Mouse (Mus musculus): ENCODE results near the gene Kif13a. TPM values are rescaled to one million over a fixed set of nuclear protein-coding genes. Genes with fewer than 3 reads are reported as not detected.

Kif13a gene
- polyA plus RNA-seq, 1 experiment from 2014 or later = 7.0 TPM

- no peak overlapping the region for H3K4me2 ChIP-seq
- H3K4me1 ChIP-seq = peaks cover 8% of the 10 kb centered on the region; the same call in 1 of the 2 replicates
- H3K9me3 ChIP-seq (replicated peaks) = no peaks in the 10 kb centered on the region
- H3K27ac ChIP-seq = no peak overlapping the region
- H3K36me3 ChIP-seq (ENCODE audit: poor library complexity, severe bottlenecking) = no peaks in the 10 kb centered on the region
- H3K27me3 ChIP-seq = no peaks in the 10 kb centered on the region
- 84% methylated on average over 12 of the region's 12 CpGs for WGBS
- H3K4me3 ChIP-seq = no peak overlapping the region
- no peak overlapping the region for H3K9ac ChIP-seq
- ATAC-seq = no peak
Measured at GRCm38 (mm10) chr13:46844561-46845235, 85.0 kb downstream of the Kif13a start.

- H3K4me3 ChIP-seq = no peak overlapping the region
- no peak overlapping the region for H3K9ac ChIP-seq
- H3K27ac ChIP-seq = no peak overlapping the region
- no peak for ATAC-seq
- 68% methylated on average over 3 of the region's 3 CpGs for WGBS
- H3K27me3 ChIP-seq = no peaks in the 10 kb centered on the region
- no peaks in the 10 kb centered on the region for H3K9me3 ChIP-seq (replicated peaks)
- peaks cover 11% of the 10 kb centered on the region; the same call in 1 of the 2 replicates for H3K4me1 ChIP-seq
- H3K4me2 ChIP-seq = no peak overlapping the region
- H3K36me3 ChIP-seq (ENCODE audit: poor library complexity, severe bottlenecking) = no peaks in the 10 kb centered on the region
Measured at GRCm38 (mm10) chr13:46843646-46844045, 86.0 kb downstream of the Kif13a start.

GRCm38 (mm10) chr13:46842185-46842584 lies 87.5 kb downstream of the Kif13a start:
- Histone ChIP-seq H3K4me3 (no peak overlapping the region), H3K36me3 (ENCODE audit: poor library complexity, severe bottlenecking) (no peaks in the 10 kb centered on the region), H3K9me3 (replicated peaks) (no peaks in the 10 kb centered on the region), H3K4me2 (no peak overlapping the region), H3K4me1 (peaks cover 11% of the 10 kb centered on the region; the same call in 1 of the 2 replicates), H3K27ac (no peak overlapping the region), H3K27me3 (no peaks in the 10 kb centered on the region), H3K9ac (no peak overlapping the region)
- WGBS = 71% methylated on average over 8 of the region's 8 CpGs
- ATAC-seq = no peak

DNA sequence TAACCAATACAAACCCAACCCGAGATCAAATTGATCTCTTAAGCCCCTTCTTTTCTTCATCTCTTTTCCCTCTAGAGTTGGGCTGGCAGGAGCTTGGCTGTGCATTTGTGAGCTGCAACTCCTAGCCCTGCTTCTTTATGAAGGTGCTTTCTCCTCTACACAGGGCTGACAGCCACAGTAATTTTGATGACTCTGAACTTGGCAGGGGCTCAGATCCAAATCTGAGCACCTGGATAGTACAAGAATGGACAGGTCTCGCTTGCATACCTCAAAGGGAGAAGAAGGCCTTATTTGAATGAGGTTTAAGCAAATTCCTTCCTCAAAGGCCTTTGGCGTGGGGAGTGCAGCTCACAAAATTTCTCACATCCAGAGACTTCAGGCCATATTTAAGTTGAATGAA lies 88.0 kb downstream of the Kif13a start:
- Histone ChIP-seq H3K9ac (no peak overlapping the region), H3K9me3 (replicated peaks) (no peaks in the 10 kb centered on the region), H3K4me3 (no peak overlapping the region), H3K36me3 (ENCODE audit: poor library complexity, severe bottlenecking) (no peaks in the 10 kb centered on the region), H3K4me1 (peaks cover 11% of the 10 kb centered on the region; the same call in 1 of the 2 replicates), H3K4me2 (no peak overlapping the region), H3K27ac (no peak overlapping the region), H3K27me3 (no peaks in the 10 kb centered on the region)
- ATAC-seq = no peak
- 67% methylated on average over 3 of the region's 3 CpGs for WGBS

- 93% methylated on average over 13 of the region's 13 CpGs for WGBS
- Histone ChIP-seq H3K27ac (no peak overlapping the region), H3K4me3 (no peak overlapping the region), H3K9me3 (replicated peaks) (no peaks in the 10 kb centered on the region), H3K36me3 (ENCODE audit: poor library complexity, severe bottlenecking) (no peaks in the 10 kb centered on the region), H3K4me1 (peaks cover 11% of the 10 kb centered on the region; the same call in 1 of the 2 replicates), H3K9ac (no peak overlapping the region), H3K4me2 (no peak overlapping the region), H3K27me3 (no peaks in the 10 kb centered on the region)
- no peak for ATAC-seq
Measured at GRCm38 (mm10) chr13:46840676-46841075, 89.0 kb downstream of the Kif13a start.

- H3K36me3 ChIP-seq (ENCODE audit: poor library complexity, severe bottlenecking) = no peaks in the 10 kb centered on the region
- no peaks in the 10 kb centered on the region for H3K27me3 ChIP-seq
- no peak overlapping the region for H3K9ac ChIP-seq
- no peak for ATAC-seq
- no peak overlapping the region for H3K4me3 ChIP-seq
- H3K4me1 ChIP-seq = peaks cover 11% of the 10 kb centered on the region; the same call in 1 of the 2 replicates
- no peak overlapping the region for H3K4me2 ChIP-seq
- no peak overlapping the region for H3K27ac ChIP-seq
- WGBS = 93% methylated on average over 3 of the region's 3 CpGs
- H3K9me3 ChIP-seq (replicated peaks) = 0 out of 2 replicates have a peak, but pooled peaks cover 3% of the 10 kb centered on the region
Measured at GRCm38 (mm10) chr13:46839236-46839635, 90.4 kb downstream of the Kif13a start.

DNA sequence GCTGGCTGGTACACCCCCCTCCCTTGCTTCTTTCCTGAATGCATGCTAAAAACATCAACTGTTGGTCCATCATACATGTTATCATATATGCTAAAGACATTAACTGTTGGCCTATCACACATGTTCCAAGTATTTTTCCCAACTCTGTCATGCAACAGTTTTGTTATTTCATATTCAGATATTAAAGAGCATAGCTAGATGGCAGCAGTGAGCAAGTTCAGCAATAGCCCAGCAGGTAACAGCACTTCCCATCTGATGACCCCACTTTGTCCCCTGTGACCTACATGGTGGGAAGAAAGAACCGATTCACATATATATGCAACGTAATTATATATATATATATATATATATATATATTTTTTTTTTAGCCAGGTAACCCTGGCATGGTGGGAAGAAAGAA lies 91.1 kb downstream of the Kif13a start:
- Histone ChIP-seq H3K27ac (no peak overlapping the region), H3K4me3 (no peak overlapping the region), H3K4me2 (no peak overlapping the region), H3K9me3 (replicated peaks) (0 out of 2 replicates have a peak, but pooled peaks cover 3% of the 10 kb centered on the region), H3K9ac (no peak overlapping the region), H3K27me3 (no peaks in the 10 kb centered on the region), H3K4me1 (peaks cover 11% of the 10 kb centered on the region; the same call in 1 of the 2 replicates), H3K36me3 (ENCODE audit: poor library complexity, severe bottlenecking) (no peaks in the 10 kb centered on the region)
- ATAC-seq = no peak
- WGBS = 68% methylated on average over 2 of the region's 2 CpGs

- H3K9ac ChIP-seq = no peak overlapping the region
- WGBS = 96% methylated on average over 11 of the region's 11 CpGs
- no peaks in the 10 kb centered on the region for H3K27me3 ChIP-seq
- no peak overlapping the region for H3K4me3 ChIP-seq
- peaks cover 9% of the 10 kb centered on the region; the same call in 1 of the 2 replicates for H3K4me1 ChIP-seq
- H3K36me3 ChIP-seq (ENCODE audit: poor library complexity, severe bottlenecking) = peaks cover 23% of the 10 kb centered on the region
- no peak for ATAC-seq
- H3K27ac ChIP-seq = no peak overlapping the region
- H3K9me3 ChIP-seq (replicated peaks) = peaks cover 13% of the 10 kb centered on the region
- no peak overlapping the region for H3K4me2 ChIP-seq
Measured at GRCm38 (mm10) chr13:46835351-46835750, 94.3 kb downstream of the Kif13a start.

DNA sequence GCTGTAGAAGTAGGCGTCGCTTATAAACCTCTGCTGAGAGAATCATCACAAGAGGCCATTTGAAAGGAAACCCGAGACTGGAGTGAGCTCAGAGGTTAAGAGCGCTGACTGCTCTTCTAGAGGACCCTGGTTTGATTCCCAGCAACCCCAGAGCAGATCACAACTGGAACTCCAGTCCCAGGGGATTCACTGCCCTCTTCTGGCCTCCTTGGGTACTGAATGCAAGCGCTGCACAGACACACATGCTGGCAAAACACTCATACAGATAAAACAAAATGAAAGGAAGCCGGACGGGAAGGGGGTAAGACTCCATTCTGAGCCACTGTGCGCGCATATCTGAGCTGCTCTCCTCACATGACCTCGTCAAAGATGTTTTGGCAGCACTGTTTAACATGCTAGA lies 94.9 kb downstream of the Kif13a start:
- 92% methylated on average over 10 of the region's 10 CpGs for WGBS
- ATAC-seq = no peak

GRCm38 (mm10) chr13:46833586-46833985 lies 96.1 kb downstream of the Kif13a start:
- no peak for ATAC-seq
- WGBS = 80% methylated on average over 5 of the region's 5 CpGs

More for the DNA sequence above, 94.9 kb downstream of the Kif13a start:
- Histone ChIP-seq H3K36me3 (ENCODE audit: poor library complexity, severe bottlenecking) (peaks cover 29% of the 10 kb centered on the region), H3K9ac (no peak overlapping the region), H3K4me3 (no peak overlapping the region), H3K27me3 (no peaks in the 10 kb centered on the region), H3K4me1 (peaks cover 4% of the 10 kb centered on the region; the same call in 1 of the 2 replicates), H3K9me3 (replicated peaks) (peaks cover 17% of the 10 kb centered on the region), H3K4me2 (no peak overlapping the region), H3K27ac (no peak overlapping the region)

DNA sequence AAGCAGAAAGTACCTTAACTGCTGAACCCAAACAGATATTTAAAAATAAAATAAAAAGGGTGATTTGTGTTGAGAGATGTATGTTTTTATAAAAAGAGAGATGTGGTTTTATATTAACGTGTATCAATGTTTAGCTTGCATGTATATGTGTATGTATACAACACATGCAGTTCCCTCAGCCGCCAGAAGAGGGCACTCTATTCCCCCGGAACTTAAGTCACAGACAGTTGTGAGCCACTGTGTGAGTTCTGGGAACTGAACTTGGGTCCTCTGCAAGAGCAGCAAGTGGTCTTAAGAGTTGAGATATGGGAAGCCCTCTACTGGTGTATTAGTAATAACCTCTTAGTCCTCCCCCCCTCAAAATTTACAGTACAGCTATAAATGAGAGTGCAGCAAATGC lies 96.7 kb downstream of the Kif13a start:
- no peak overlapping the region for H3K4me2 ChIP-seq
- no peak overlapping the region for H3K4me3 ChIP-seq
- peaks cover 17% of the 10 kb centered on the region for H3K9me3 ChIP-seq (replicated peaks)
- no peak for ATAC-seq
- no peaks in the 10 kb centered on the region for H3K27me3 ChIP-seq
- H3K27ac ChIP-seq = no peak overlapping the region
- 78% methylated on average over 3 of the region's 3 CpGs for WGBS
- H3K9ac ChIP-seq = no peak overlapping the region
- H3K36me3 ChIP-seq (ENCODE audit: poor library complexity, severe bottlenecking) = peaks cover 34% of the 10 kb centered on the region
- H3K4me1 ChIP-seq = no peaks in the 10 kb centered on the region

More at GRCm38 (mm10) chr13:46833586-46833985, 96.1 kb downstream of the Kif13a start:
- no peak overlapping the region for H3K4me3 ChIP-seq
- H3K9ac ChIP-seq = no peak overlapping the region
- peaks cover 34% of the 10 kb centered on the region for H3K36me3 ChIP-seq (ENCODE audit: poor library complexity, severe bottlenecking)
- H3K4me2 ChIP-seq = no peak overlapping the region
- H3K27ac ChIP-seq = no peak overlapping the region
- H3K9me3 ChIP-seq (replicated peaks) = peaks cover 17% of the 10 kb centered on the region
- H3K4me1 ChIP-seq = no peaks in the 10 kb centered on the region
- H3K27me3 ChIP-seq = no peaks in the 10 kb centered on the region

DNA sequence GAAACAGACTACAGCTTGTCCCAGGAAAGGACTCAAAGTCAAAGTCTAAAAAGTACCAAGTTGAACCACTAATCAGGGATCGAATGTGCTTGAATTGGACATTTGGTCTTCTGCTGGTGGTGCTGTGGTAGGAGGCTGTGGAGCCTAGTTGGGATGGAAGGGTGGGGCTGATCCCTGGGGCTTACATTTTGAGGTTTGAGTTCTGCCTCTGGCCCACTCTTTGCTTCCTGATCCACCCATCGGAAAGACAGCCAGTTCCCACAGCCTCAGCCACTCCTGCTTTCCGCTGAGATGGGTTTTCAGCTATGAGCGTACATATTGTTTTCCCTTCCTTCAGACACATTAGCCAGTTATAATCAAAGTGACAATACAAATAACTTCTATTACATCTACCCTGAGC lies 106.4 kb downstream of the Kif13a start:
- no peak overlapping the region for H3K4me2 ChIP-seq
- no peak overlapping the region for H3K4me3 ChIP-seq
- 93% methylated on average over 4 of the region's 4 CpGs for WGBS
- ATAC-seq = no peak
- H3K9me3 ChIP-seq (replicated peaks) = no peaks in the 10 kb centered on the region
- no peaks in the 10 kb centered on the region for H3K27me3 ChIP-seq
- no peak overlapping the region for H3K27ac ChIP-seq
- peaks cover 15% of the 10 kb centered on the region for H3K4me1 ChIP-seq
- H3K9ac ChIP-seq = no peak overlapping the region
- H3K36me3 ChIP-seq (ENCODE audit: poor library complexity, severe bottlenecking) = peaks cover 41% of the 10 kb centered on the region
